ENCODE assay signal across 13 mouse cellular contexts in the genomic region with DNA sequence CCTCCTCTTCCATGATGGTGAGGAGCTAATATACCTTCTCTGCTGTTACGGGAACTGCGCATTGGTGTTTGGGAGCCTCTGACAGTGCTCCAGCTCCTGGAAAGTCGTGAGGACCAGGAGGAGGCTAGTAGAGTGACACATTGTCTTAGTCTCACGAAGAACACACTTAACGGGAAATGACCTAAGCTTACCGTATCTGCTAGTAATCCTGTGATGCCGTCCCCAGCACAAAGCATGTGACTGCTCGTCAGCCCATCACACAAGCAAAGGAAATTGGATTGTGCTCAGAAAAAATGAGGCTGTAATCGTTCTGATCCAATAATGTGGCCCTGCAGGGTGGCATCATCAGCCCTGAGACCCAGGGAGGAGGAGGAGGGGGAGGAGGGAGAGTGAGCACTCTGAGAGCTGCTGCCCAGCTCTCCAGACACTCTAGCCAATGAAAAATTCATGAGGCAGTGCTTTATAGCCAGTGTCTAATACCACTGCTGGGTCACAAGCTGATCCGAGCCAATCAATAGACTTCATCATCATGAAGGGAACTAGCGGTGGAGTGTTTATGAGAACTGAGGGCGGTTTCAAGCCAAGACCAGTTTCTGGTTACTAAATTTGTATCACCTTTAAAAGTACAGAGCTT. TPM values are rescaled to one million over a fixed set of nuclear protein-coding genes. Genes with fewer than 3 reads are reported as not detected.
DNase-seq lines count a peak whose midpoint lies in the region; ATAC-seq and TF ChIP-seq lines count a peak whose summit lies in the region.
"Had no signal": no experiment of that assay in that cellular context is flagged by ENCODE, and none has a peak within 500 bp of the region (broad histone marks: within the 10 kb centered on the region; RNA-seq: fewer than 3 reads in every experiment).

No protein-coding gene starts in this region.

- peak; percentile 42 for DNase-seq in hindbrain, postnatal 0 days (ENCODE audit: low spot score)
- DNase-seq in thymus, postnatal 10 days (ENCODE audit: low spot score in 2 of 2) = no peak
- no peak for DNase-seq in adipocyte (ENCODE audit: low spot score)
- no peak for DNase-seq in lung, postnatal 10 days
- no peak for DNase-seq in spleen, adult 18-20 months
- DNase-seq: heart, postnatal 4 days; lung, postnatal 14 days; thymus, postnatal 36 days had no signal

- peak overlapping the region; percentile 98 for H3K27ac ChIP-seq in bone marrow macrophage, adult 2 months (ENCODE audit: insufficient read depth, low read depth, low read length)
- H3K27ac ChIP-seq in hindbrain, postnatal 0 days = no peak overlapping the region
- no peak overlapping the region for H3K27ac ChIP-seq in midbrain, embryonic 15.5 days
- H3K27ac ChIP-seq: kidney, embryonic 15.5 days had no signal

- no peak overlapping the region for H3K4me2 ChIP-seq in hindbrain, postnatal 0 days (ENCODE audit: low read depth, low read length)
- H3K4me2 ChIP-seq in midbrain, embryonic 15.5 days = peak overlapping the region; percentile 9; the same call in 1 of the 2 replicates
- H3K4me2 ChIP-seq: kidney, embryonic 15.5 days; liver, embryonic 11.5 days had no signal

- H3K9me3 ChIP-seq in hindbrain, postnatal 0 days (ENCODE audit: low read length) = no peaks in the 10 kb centered on the region
- H3K9me3 ChIP-seq in midbrain, embryonic 15.5 days = no peaks in the 10 kb centered on the region
- H3K9me3 ChIP-seq: kidney, embryonic 15.5 days had no signal

- peak overlapping the region; percentile 20 for H3K4me3 ChIP-seq in bone marrow macrophage, adult 2 months (ENCODE audit: insufficient read depth, low read length)
- no peak overlapping the region for H3K4me3 ChIP-seq in hindbrain, postnatal 0 days (ENCODE audit: low read length)
- H3K4me3 ChIP-seq in midbrain, embryonic 15.5 days = no peak overlapping the region
- H3K4me3 ChIP-seq: kidney, embryonic 15.5 days had no signal

- no peaks in the 10 kb centered on the region for H3K27me3 ChIP-seq in hindbrain, postnatal 0 days (ENCODE audit: insufficient read depth, low read length)
- no peaks in the 10 kb centered on the region for H3K27me3 ChIP-seq in midbrain, embryonic 15.5 days (replicated peaks)
- H3K27me3 ChIP-seq: kidney, embryonic 15.5 days had no signal

- ATAC-seq in erythroblast, adult 5-6 weeks (replicated peaks; ENCODE audit: low FRiP score, poor library complexity, severe bottlenecking) = 0 out of 2 replicates have a peak, but pooled peaks have one; percentile 40
- ATAC-seq in hindbrain, postnatal 0 days = peak; percentile 70
- ATAC-seq in midbrain, embryonic 15.5 days (replicated peaks) = peak; percentile 86

- WGBS in hindbrain, postnatal 0 days = 56% methylated on average over 12 of the region's 12 CpGs
- WGBS in midbrain, embryonic 15.5 days = 37% methylated on average over 12 of the region's 12 CpGs

- no peak overlapping the region for H3K9ac ChIP-seq in hindbrain, postnatal 0 days (replicated peaks; ENCODE audit: low read length)
- H3K9ac ChIP-seq in midbrain, embryonic 15.5 days = no peak overlapping the region
- H3K9ac ChIP-seq: kidney, embryonic 15.5 days had no signal

- TF ChIP-seq CTCF in bone marrow macrophage, adult 2 months (IDR thresholded peaks at IDR 0.05; ENCODE audit: low read depth, low read length) = no peak
- no peak for TF ChIP-seq CTCF in hindbrain, postnatal 0 days (IDR thresholded peaks at IDR 0.05; ENCODE audit: low read depth)

- TF ChIP-seq POLR2A in bone marrow macrophage, adult 2 months (IDR thresholded peaks at IDR 0.05; ENCODE audit: borderline replicate concordance, low read depth, low read length) = no peak

- no peaks in the 10 kb centered on the region for H3K36me3 ChIP-seq in hindbrain, postnatal 0 days (ENCODE audit: insufficient read depth, low read length)
- no peaks in the 10 kb centered on the region for H3K36me3 ChIP-seq in midbrain, embryonic 15.5 days (replicated peaks)

- H3K4me1 ChIP-seq in bone marrow macrophage, adult 2 months (ENCODE audit: control insufficient read depth, insufficient read depth, low read length) = peaks cover 77% of the 10 kb centered on the region
- H3K4me1 ChIP-seq in hindbrain, postnatal 0 days (ENCODE audit: insufficient read depth, low read length) = no peaks in the 10 kb centered on the region
- 0 out of 2 replicates have a peak, but pooled peaks cover 3% of the 10 kb centered on the region for H3K4me1 ChIP-seq in midbrain, embryonic 15.5 days
- H3K4me1 ChIP-seq: kidney, embryonic 15.5 days had no signal

RNA-seq across cellular contexts. Expression of gene Atf3, which starts 24.3 kb away (rescaled TPM):
- polyA plus RNA-seq in bone marrow macrophage, adult 2 months (2012; ENCODE audit: insufficient read depth, insufficient read length, missing spikeins) = 103 and 107 TPM in 2 replicates
- 0.42 and 6.0 TPM in 2 replicates for total RNA-seq in erythroblast, adult 5-6 weeks (2015; ENCODE audit: low replicate concordance)
- total RNA-seq in erythroblast, adult 5-6 weeks (2017; ENCODE audit: low replicate concordance) = 3.2 and 13.4 TPM in 2 replicates
- total RNA-seq in hindbrain, postnatal 0 days (2014; rRNA removed) = 1.6 and 1.8 TPM in 2 replicates
- 1.7 and 1.8 TPM in 2 replicates for polyA plus RNA-seq in hindbrain, postnatal 0 days (2015; fragmentation: Nextera tagmentation; extraction: Ambion mirVana)
- polyA plus RNA-seq in midbrain, embryonic 15.5 days (2015; fragmentation: Nextera tagmentation; extraction: Ambion mirVana) = 1.5 and 1.6 TPM in 2 replicates

Comparison
In these comparisons a context has a peak if more than half of its experiments do, and no peak if none do; other contexts are left out.
1. RNA of gene Atf3, which starts 24.3 kb away (polyA plus RNA-seq): 103 to 107 TPM in bone marrow macrophage, adult 2 months; 1.7 to 1.8 TPM in hindbrain, postnatal 0 days and 1.5 to 1.6 TPM in midbrain, embryonic 15.5 days; every median in the first group is over 10 times any median in the second.
2. Peak in every context shown above with its lines, with median percentiles within 50 percentile points of each other: ATAC-seq.